Mouse (Mus musculus): ENCODE measurements around the gene Lmf1. TPM values are rescaled to one million over a fixed set of nuclear protein-coding genes. Genes with fewer than 3 reads are reported as not detected.

Gene Lmf1
- polyA plus RNA-seq, 1 experiment from 2014 or later = 24.2 TPM

DNA sequence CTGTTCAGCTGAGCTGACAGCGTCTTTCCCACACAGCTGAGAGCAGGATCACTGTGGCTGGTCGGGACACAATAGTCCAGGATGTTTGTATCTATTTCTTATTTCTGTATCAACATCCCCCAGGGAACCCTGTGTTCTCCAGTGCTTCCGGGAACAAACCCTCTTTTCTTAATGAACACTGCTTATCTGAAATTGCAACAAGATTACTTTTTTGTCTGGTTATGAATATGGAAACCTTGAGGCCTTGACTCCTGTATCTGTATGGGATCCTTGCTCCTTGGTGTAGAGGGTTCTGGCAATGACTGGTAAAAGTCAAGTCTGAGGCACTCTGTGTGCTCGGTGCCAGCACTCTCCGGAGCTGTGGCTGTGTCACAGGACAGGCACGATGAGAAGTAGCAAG lies 11.2 kb downstream of the Lmf1 start:
- H3K4me2 ChIP-seq (ENCODE audit: low read depth, low read length) = no peak overlapping the region
- no peak for ATAC-seq (ENCODE audit: low read depth)
- no peak overlapping the region for H3K9ac ChIP-seq (replicated peaks; ENCODE audit: low read depth, low read length)
- no peak overlapping the region for H3K27ac ChIP-seq (ENCODE audit: low read depth, low read length)
- no peaks in the 10 kb centered on the region for H3K27me3 ChIP-seq (ENCODE audit: control insufficient read depth, insufficient read depth, low read length)
- no peaks in the 10 kb centered on the region for H3K9me3 ChIP-seq (ENCODE audit: control insufficient read depth, low read length)
- WGBS = 94% methylated on average over 6 of the region's 6 CpGs
- peaks cover 9% of the 10 kb centered on the region; the same call in 1 of the 2 replicates for H3K36me3 ChIP-seq (ENCODE audit: control insufficient read depth, insufficient read depth, low read length)
- H3K4me1 ChIP-seq (ENCODE audit: control insufficient read depth, insufficient read depth, low read length) = 0 out of 2 replicates have a peak, but pooled peaks cover 2% of the 10 kb centered on the region
- H3K4me3 ChIP-seq (ENCODE audit: low read depth, low read length) = no peak overlapping the region

DNA sequence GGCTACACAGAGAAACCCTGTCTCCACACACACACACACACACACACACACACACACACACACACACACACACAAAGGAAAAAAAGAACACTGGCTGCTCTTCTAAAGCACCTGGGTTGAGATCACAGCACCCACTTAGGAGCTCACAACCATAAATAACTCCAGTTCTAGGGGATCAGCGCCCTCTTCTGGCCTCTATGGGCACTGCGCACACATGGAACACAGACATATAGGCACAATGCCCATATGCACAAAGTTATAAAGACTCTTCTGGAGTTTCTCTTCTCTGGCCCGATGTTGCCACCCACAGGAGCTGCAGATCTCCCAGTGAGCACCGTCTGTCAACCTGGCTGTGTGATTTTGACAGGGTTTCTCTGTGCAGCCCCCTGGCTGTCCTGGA lies 12.1 kb downstream of the Lmf1 start:
- H3K36me3 ChIP-seq (ENCODE audit: control insufficient read depth, insufficient read depth, low read length) = peaks cover 9% of the 10 kb centered on the region; the same call in 1 of the 2 replicates
- H3K27ac ChIP-seq (ENCODE audit: low read depth, low read length) = no peak overlapping the region
- no peak overlapping the region for H3K9ac ChIP-seq (replicated peaks; ENCODE audit: low read depth, low read length)
- H3K9me3 ChIP-seq (ENCODE audit: control insufficient read depth, low read length) = no peaks in the 10 kb centered on the region
- no peaks in the 10 kb centered on the region for H3K27me3 ChIP-seq (ENCODE audit: control insufficient read depth, insufficient read depth, low read length)
- 90% methylated on average over 4 of the region's 4 CpGs for WGBS
- no peak for ATAC-seq (ENCODE audit: low read depth)
- 0 out of 2 replicates have a peak, but pooled peaks cover 2% of the 10 kb centered on the region for H3K4me1 ChIP-seq (ENCODE audit: control insufficient read depth, insufficient read depth, low read length)
- no peak overlapping the region for H3K4me2 ChIP-seq (ENCODE audit: low read depth, low read length)
- H3K4me3 ChIP-seq (ENCODE audit: low read depth, low read length) = no peak overlapping the region

DNA sequence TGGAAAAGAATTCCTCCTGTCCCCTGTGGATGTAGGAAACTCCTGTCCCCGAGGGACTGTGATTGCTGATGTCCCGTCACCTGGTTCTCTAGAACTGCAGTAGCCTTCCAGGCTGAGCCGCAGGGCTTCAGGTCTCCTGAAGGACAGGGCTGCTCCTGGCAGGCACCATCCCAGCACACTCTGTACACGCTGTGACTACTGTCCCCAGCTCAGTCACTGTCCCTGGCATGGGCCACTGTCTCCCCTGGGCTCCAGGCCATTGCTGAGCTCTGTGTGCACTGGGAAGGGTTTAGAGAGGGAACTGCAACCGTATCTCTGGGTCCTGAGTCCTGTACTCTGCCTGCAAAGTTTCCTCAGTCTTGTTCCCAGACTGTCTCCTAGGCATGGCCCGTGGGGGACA lies 13.5 kb downstream of the Lmf1 start:
- no peak for ATAC-seq (ENCODE audit: low read depth)
- Histone ChIP-seq H3K27ac (ENCODE audit: low read depth, low read length) (no peak overlapping the region), H3K4me1 (ENCODE audit: control insufficient read depth, insufficient read depth, low read length) (0 out of 2 replicates have a peak, but pooled peaks cover 2% of the 10 kb centered on the region), H3K36me3 (ENCODE audit: control insufficient read depth, insufficient read depth, low read length) (peaks cover 9% of the 10 kb centered on the region; the same call in 1 of the 2 replicates), H3K9me3 (ENCODE audit: control insufficient read depth, low read length) (no peaks in the 10 kb centered on the region), H3K27me3 (ENCODE audit: control insufficient read depth, insufficient read depth, low read length) (no peaks in the 10 kb centered on the region), H3K9ac (replicated peaks; ENCODE audit: low read depth, low read length) (no peak overlapping the region), H3K4me2 (ENCODE audit: low read depth, low read length) (no peak overlapping the region), H3K4me3 (ENCODE audit: low read depth, low read length) (no peak overlapping the region)
- 89% methylated on average over 6 of the region's 6 CpGs for WGBS

DNA sequence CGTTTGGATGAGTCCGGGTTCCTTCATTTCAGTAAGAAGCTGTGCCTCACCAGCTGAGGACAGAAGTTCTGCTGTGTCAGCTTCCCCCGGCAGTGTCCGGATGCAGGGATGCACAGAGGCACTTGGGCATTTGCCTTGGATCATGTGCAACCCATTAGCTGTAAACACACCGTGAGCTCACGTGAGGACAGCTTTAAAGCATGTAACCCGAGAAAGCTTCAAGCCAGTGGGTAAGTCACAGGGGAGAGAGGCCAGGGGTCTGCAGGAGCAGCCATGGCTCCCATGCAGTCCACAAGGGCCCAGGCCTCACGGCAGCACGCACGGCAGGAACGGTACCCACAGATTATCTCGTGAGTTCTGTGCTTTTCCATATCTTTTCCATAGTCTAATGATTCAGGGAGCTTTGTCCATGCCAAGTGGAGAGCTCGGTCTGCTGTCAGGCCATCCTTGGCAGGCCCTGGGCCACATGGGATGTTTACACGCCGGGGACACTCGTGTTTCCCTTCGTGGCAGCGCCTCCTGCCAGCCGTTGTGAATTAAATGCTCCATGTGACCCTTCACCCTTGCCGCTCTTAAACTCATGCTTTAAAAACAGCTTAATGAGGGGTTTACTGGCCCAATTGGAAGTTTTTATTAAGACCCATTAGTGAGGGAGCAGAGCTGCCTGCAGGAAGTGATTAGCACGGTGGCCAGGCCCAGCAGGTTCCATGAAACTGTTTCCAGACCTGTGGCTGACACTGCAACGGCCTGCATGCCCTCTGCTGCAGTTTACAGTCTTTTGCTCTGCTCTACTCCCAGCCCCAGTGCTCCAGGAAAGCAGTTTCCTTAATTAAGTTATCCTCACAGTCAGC lies 14.8 kb downstream of the Lmf1 start:
- no peak overlapping the region for H3K27ac ChIP-seq (ENCODE audit: low read depth, low read length)
- peak; percentile 24; the same call in 1 of the 2 replicates for ATAC-seq (ENCODE audit: low read depth)
- no peaks in the 10 kb centered on the region for H3K27me3 ChIP-seq (ENCODE audit: control insufficient read depth, insufficient read depth, low read length)
- no peak overlapping the region for H3K4me2 ChIP-seq (ENCODE audit: low read depth, low read length)
- peaks cover under 1% of the 10 kb centered on the region; the same call in 1 of the 2 replicates for H3K36me3 ChIP-seq (ENCODE audit: control insufficient read depth, insufficient read depth, low read length)
- no peak overlapping the region for H3K4me3 ChIP-seq (ENCODE audit: low read depth, low read length)
- 41% methylated on average over 22 of the region's 22 CpGs for WGBS
- 0 out of 2 replicates have a peak, but pooled peaks cover 2% of the 10 kb centered on the region for H3K4me1 ChIP-seq (ENCODE audit: control insufficient read depth, insufficient read depth, low read length)
- no peaks in the 10 kb centered on the region for H3K9me3 ChIP-seq (ENCODE audit: control insufficient read depth, low read length)
- no peak overlapping the region for H3K9ac ChIP-seq (replicated peaks; ENCODE audit: low read depth, low read length)

DNA sequence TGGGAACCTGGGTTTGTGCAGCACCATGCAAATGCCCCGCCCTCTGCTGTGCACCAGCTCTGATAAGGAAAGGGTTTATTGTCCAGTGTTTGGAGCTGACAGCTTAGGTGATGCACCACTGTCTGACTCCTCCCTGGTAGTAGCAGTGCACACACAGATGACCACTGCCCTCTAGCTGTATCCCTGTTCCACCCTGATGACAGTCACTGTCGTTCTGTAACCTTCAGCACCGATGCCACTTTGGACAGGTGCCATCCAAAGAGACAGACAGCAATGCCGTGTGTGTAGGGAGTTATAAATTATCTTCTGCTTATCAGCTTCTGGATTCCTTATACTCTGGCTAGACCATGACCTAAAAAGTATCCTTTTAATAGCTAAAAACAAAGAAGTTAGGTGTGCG lies 16.6 kb downstream of the Lmf1 start:
- Histone ChIP-seq H3K4me2 (ENCODE audit: low read depth, low read length) (no peak overlapping the region), H3K27me3 (ENCODE audit: control insufficient read depth, insufficient read depth, low read length) (no peaks in the 10 kb centered on the region), H3K9me3 (ENCODE audit: control insufficient read depth, low read length) (no peaks in the 10 kb centered on the region), H3K4me3 (ENCODE audit: low read depth, low read length) (no peak overlapping the region), H3K9ac (replicated peaks; ENCODE audit: low read depth, low read length) (no peak overlapping the region), H3K36me3 (ENCODE audit: control insufficient read depth, insufficient read depth, low read length) (no peaks in the 10 kb centered on the region; the same call in 1 of the 2 replicates), H3K4me1 (ENCODE audit: control insufficient read depth, insufficient read depth, low read length) (0 out of 2 replicates have a peak, but pooled peaks cover 2% of the 10 kb centered on the region), H3K27ac (ENCODE audit: low read depth, low read length) (no peak overlapping the region)
- ATAC-seq (ENCODE audit: low read depth) = no peak
- WGBS = 88% methylated on average over 5 of the region's 5 CpGs

DNA sequence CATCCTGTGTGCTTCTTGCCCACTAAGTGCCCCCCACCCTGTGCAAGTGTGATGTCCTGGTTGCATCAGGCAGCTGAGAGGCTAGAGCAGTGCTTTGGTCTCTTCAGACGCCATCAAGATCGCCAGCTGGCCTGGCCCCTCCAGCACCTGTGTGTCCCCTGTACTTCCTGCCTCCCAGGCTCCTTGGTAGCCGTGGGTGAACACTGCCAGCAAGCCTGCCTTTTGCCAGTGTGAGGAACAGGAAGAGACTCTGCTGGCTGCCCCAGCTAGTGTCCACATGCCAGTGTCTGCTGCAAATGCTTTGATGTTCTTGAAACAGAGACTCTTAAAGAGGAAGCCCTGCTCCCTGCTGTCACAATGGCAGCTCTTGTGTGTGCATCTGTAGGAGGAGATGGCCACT lies 18.7 kb downstream of the Lmf1 start:
- Histone ChIP-seq H3K4me2 (ENCODE audit: low read depth, low read length) (no peak overlapping the region), H3K9me3 (ENCODE audit: control insufficient read depth, low read length) (no peaks in the 10 kb centered on the region), H3K27me3 (ENCODE audit: control insufficient read depth, insufficient read depth, low read length) (no peaks in the 10 kb centered on the region), H3K4me1 (ENCODE audit: control insufficient read depth, insufficient read depth, low read length) (0 out of 2 replicates have a peak, but pooled peaks cover 2% of the 10 kb centered on the region), H3K4me3 (ENCODE audit: low read depth, low read length) (no peak overlapping the region), H3K36me3 (ENCODE audit: control insufficient read depth, insufficient read depth, low read length) (no peaks in the 10 kb centered on the region; the same call in 1 of the 2 replicates), H3K9ac (replicated peaks; ENCODE audit: low read depth, low read length) (no peak overlapping the region), H3K27ac (ENCODE audit: low read depth, low read length) (no peak overlapping the region)
- ATAC-seq (ENCODE audit: low read depth) = no peak
- 62% methylated on average over 3 of the region's 3 CpGs for WGBS

DNA sequence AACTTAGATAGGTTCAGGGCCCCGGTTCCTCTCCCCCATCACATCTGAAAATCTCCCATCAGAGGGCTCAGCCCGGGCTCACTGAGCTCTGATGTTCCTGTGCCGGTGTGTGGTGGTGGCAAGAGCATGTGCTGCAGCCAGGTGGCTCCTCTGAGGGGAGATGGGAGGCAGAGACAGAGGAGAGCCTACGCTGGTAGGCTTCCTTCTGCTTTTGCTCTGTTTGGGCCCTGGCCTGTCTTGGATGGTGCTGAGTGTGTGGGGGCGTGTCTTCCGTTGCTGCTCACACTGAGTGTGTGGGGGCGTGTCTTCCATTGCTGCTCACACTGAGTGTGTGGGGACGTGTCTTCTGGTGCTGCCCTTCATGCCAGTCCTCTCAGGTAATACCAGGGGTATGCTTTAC lies 23.5 kb downstream of the Lmf1 start:
- Histone ChIP-seq H3K27me3 (ENCODE audit: control insufficient read depth, insufficient read depth, low read length) (no peaks in the 10 kb centered on the region), H3K9ac (replicated peaks; ENCODE audit: low read depth, low read length) (no peak overlapping the region), H3K4me1 (ENCODE audit: control insufficient read depth, insufficient read depth, low read length) (no peaks in the 10 kb centered on the region), H3K4me2 (ENCODE audit: low read depth, low read length) (no peak overlapping the region), H3K27ac (ENCODE audit: low read depth, low read length) (no peak overlapping the region), H3K9me3 (ENCODE audit: control insufficient read depth, low read length) (no peaks in the 10 kb centered on the region), H3K4me3 (ENCODE audit: low read depth, low read length) (no peak overlapping the region), H3K36me3 (ENCODE audit: control insufficient read depth, insufficient read depth, low read length) (no peaks in the 10 kb centered on the region)
- ATAC-seq (ENCODE audit: low read depth) = no peak
- whole genome bisulfite sequencing = 83% methylated on average over 8 of the region's 8 CpGs

DNA sequence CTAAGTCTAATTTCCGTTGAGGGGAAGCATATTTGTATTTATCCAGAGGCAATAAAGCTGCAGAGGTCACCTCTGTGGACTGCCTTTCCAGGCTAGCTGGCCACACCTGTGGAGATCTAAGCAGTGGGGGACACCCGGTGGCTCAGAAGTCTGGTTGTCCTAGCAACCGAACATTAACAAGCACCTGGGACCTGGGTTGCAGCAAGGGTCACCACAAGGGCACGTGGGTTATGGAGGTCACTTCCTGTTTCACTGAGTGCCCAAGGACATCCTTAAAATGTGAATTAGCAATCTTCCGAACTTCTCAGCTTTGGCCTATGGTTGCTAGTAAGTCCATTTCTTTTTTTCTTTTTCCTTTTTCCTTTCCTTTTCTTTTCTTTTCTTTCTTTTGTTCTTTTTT lies 25.3 kb downstream of the Lmf1 start:
- no peak overlapping the region for H3K9ac ChIP-seq (replicated peaks; ENCODE audit: low read depth, low read length)
- 47% methylated on average over 5 of the region's 5 CpGs for WGBS

DNA sequence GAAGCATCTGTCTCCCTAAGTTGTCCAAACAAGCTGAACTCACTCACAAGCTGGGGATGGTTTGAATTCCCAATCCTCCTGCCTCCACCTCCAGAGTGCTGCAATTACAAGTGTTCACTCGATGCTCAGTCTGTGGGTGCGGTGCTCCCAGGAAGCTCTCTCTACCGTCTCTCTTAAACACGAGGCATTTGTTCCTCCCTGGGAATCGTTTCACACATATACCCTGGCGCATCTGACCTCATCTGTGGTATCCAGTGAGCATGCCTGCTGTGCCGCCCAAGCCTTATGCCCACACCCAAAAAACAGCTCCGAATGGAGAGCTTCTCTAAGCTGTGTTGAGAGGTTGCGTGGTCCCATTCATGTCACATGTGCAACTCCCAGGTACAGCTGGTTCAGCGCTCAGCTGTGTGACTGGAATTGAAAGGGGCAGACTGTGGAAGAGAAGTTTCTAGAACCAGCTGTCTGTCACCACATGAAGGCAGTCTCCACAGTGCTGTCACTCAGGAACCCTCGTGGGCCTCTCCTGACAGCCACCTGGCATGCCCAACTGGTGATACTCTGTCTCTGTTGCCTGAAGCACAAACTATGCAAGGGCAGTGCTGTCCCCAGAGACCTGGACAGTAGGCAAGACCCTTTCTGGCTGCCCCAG lies 29.4 kb downstream of the Lmf1 start:
- Histone ChIP-seq H3K27ac (ENCODE audit: low read depth, low read length) (peak overlapping the region; percentile 34; the same call in 1 of the 2 replicates), H3K9me3 (ENCODE audit: control insufficient read depth, low read length) (no peaks in the 10 kb centered on the region), H3K9ac (replicated peaks; ENCODE audit: low read depth, low read length) (no peak overlapping the region), H3K27me3 (ENCODE audit: control insufficient read depth, insufficient read depth, low read length) (no peaks in the 10 kb centered on the region), H3K36me3 (ENCODE audit: control insufficient read depth, insufficient read depth, low read length) (no peaks in the 10 kb centered on the region), H3K4me1 (ENCODE audit: control insufficient read depth, insufficient read depth, low read length) (peaks cover 22% of the 10 kb centered on the region), H3K4me2 (ENCODE audit: low read depth, low read length) (no peak overlapping the region), H3K4me3 (ENCODE audit: low read depth, low read length) (no peak overlapping the region)
- 80% methylated on average over 11 of the region's 11 CpGs for WGBS
- no peak for ATAC-seq (ENCODE audit: low read depth)

More for the DNA sequence above, 25.3 kb downstream of the Lmf1 start:
- peaks cover 8% of the 10 kb centered on the region for H3K4me1 ChIP-seq (ENCODE audit: control insufficient read depth, insufficient read depth, low read length)
- H3K27ac ChIP-seq (ENCODE audit: low read depth, low read length) = no peak overlapping the region
- no peaks in the 10 kb centered on the region for H3K9me3 ChIP-seq (ENCODE audit: control insufficient read depth, low read length)
- no peak overlapping the region for H3K4me2 ChIP-seq (ENCODE audit: low read depth, low read length)
- H3K4me3 ChIP-seq (ENCODE audit: low read depth, low read length) = no peak overlapping the region
- no peaks in the 10 kb centered on the region for H3K27me3 ChIP-seq (ENCODE audit: control insufficient read depth, insufficient read depth, low read length)
- ATAC-seq (ENCODE audit: low read depth) = no peak
- H3K36me3 ChIP-seq (ENCODE audit: control insufficient read depth, insufficient read depth, low read length) = no peaks in the 10 kb centered on the region

Data from neural tube, embryonic 14.5 days (tissue).